Mouse (Mus musculus): ENCODE results near the gene Agap2. TPM values are rescaled to one million over a fixed set of nuclear protein-coding genes. Genes with fewer than 3 reads are reported as not detected.

Agap2 gene
- polyA plus RNA-seq, 1 experiment, result 15.6 TPM

GRCm38 (mm10) chr10:127077515-127077914 is 2.4 kb downstream of the Agap2 start:
- no peak overlapping the region for H3K4me3 ChIP-seq (ENCODE audit: low read depth, low read length)
- peaks cover 42% of the 10 kb centered on the region for H3K27me3 ChIP-seq (ENCODE audit: control insufficient read depth, insufficient read depth, low read length)
- peaks cover 11% of the 10 kb centered on the region for H3K4me1 ChIP-seq (ENCODE audit: control insufficient read depth, insufficient read depth, insufficient read length, low read length)
- 18% methylated on average over 10 of the region's 10 CpGs for WGBS
- TF ChIP-seq POLR2A (IDR thresholded peaks at IDR 0.05; ENCODE audit: low read depth, low read length) (no peak), CTCF (IDR thresholded peaks at IDR 0.05; ENCODE audit: extremely low read depth, insufficient read length, insufficient replicate concordance, low read depth, low read length) (no peak)
- no peaks in the 10 kb centered on the region for H3K36me3 ChIP-seq (ENCODE audit: control insufficient read depth, insufficient read depth, low read length)
- no peak overlapping the region for H3K27ac ChIP-seq (ENCODE audit: insufficient read depth, low read depth, low read length)

DNA sequence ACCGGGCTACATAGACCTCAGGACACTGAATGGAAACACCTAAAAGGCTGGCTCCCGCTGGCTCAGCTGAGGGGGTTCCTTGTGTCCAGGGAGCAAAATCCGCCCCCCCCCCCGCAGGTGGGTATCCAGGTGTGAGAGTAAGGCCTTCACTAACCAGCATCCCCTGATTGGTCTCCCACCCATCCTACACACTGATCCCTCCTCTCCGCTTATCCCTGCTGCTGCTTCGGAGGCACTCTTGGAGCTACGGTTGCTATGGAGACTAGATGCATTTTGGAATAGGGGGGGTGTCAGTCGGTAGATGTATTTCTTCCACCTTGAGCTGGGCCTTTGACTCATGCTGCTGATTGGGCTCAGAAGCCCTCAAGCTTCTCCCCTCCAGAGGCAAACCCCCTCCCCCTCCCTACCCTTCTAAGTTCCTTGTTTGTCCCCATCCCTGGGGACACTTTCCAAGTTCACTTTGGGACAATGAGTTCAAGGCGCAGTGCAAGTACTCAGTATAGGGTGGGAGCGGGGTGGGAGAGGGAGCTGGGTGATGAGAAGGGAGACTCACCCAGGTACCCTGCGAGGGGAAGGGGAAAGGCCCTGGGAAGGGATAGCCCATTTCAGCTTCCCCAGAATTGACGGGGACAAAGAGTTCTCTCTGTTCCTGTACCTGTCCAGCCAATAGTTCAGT is 3.1 kb downstream of the Agap2 start:
- H3K36me3 ChIP-seq (ENCODE audit: control insufficient read depth, insufficient read depth, low read length), result no peaks in the 10 kb centered on the region
- 10% methylated on average over 12 of the region's 12 CpGs for WGBS
- H3K27me3 ChIP-seq (ENCODE audit: control insufficient read depth, insufficient read depth, low read length), result peaks cover 42% of the 10 kb centered on the region
- H3K4me1 ChIP-seq (ENCODE audit: control insufficient read depth, insufficient read depth, insufficient read length, low read length), result peaks cover 15% of the 10 kb centered on the region
- no peak overlapping the region for H3K4me3 ChIP-seq (ENCODE audit: low read depth, low read length)
- no peak overlapping the region for H3K27ac ChIP-seq (ENCODE audit: insufficient read depth, low read depth, low read length)
- TF ChIP-seq CTCF (IDR thresholded peaks at IDR 0.05; ENCODE audit: extremely low read depth, insufficient read length, insufficient replicate concordance, low read depth, low read length) (no peak), POLR2A (IDR thresholded peaks at IDR 0.05; ENCODE audit: low read depth, low read length) (no peak)

GRCm38 (mm10) chr10:127078677-127079575 is 3.8 kb downstream of the Agap2 start:
- TF ChIP-seq POLR2A (IDR thresholded peaks at IDR 0.05; ENCODE audit: low read depth, low read length) (no peak), CTCF (IDR thresholded peaks at IDR 0.05; ENCODE audit: extremely low read depth, insufficient read length, insufficient replicate concordance, low read depth, low read length) (no peak)
- H3K27ac ChIP-seq (ENCODE audit: insufficient read depth, low read depth, low read length), result no peak overlapping the region
- H3K27me3 ChIP-seq (ENCODE audit: control insufficient read depth, insufficient read depth, low read length), result peaks cover 42% of the 10 kb centered on the region
- H3K36me3 ChIP-seq (ENCODE audit: control insufficient read depth, insufficient read depth, low read length), result no peaks in the 10 kb centered on the region
- WGBS, result 12% methylated on average over 49 of the region's 49 CpGs
- peak overlapping the region; percentile 51 for H3K4me3 ChIP-seq (ENCODE audit: low read depth, low read length)
- peaks cover 15% of the 10 kb centered on the region for H3K4me1 ChIP-seq (ENCODE audit: control insufficient read depth, insufficient read depth, insufficient read length, low read length)

- H3K4me3 ChIP-seq (ENCODE audit: low read depth, low read length), result peak overlapping the region; percentile 51
- no peaks in the 10 kb centered on the region for H3K36me3 ChIP-seq (ENCODE audit: control insufficient read depth, insufficient read depth, low read length)
- H3K27me3 ChIP-seq (ENCODE audit: control insufficient read depth, insufficient read depth, low read length), result peaks cover 42% of the 10 kb centered on the region
- no peak overlapping the region for H3K27ac ChIP-seq (ENCODE audit: insufficient read depth, low read depth, low read length)
- TF ChIP-seq POLR2A (IDR thresholded peaks at IDR 0.05; ENCODE audit: low read depth, low read length), result no peak
- no peak for TF ChIP-seq CTCF (IDR thresholded peaks at IDR 0.05; ENCODE audit: extremely low read depth, insufficient read length, insufficient replicate concordance, low read depth, low read length)
- H3K4me1 ChIP-seq (ENCODE audit: control insufficient read depth, insufficient read depth, insufficient read length, low read length), result peaks cover 15% of the 10 kb centered on the region
- 18% methylated on average over 70 of the region's 70 CpGs for WGBS
These were observed 4.7 kb downstream of the Agap2 start for GRCm38 (mm10) chr10:127079665-127080391.

GRCm38 (mm10) chr10:127080901-127081780 is 6.1 kb downstream of the Agap2 start:
- H3K4me3 ChIP-seq (ENCODE audit: low read depth, low read length), result peak overlapping the region; percentile 20
- H3K27me3 ChIP-seq (ENCODE audit: control insufficient read depth, insufficient read depth, low read length), result peaks cover 42% of the 10 kb centered on the region
- 14% methylated on average over 48 of the region's 48 CpGs for WGBS
- no peaks in the 10 kb centered on the region for H3K36me3 ChIP-seq (ENCODE audit: control insufficient read depth, insufficient read depth, low read length)
- H3K27ac ChIP-seq (ENCODE audit: insufficient read depth, low read depth, low read length), result no peak overlapping the region
- TF ChIP-seq CTCF (IDR thresholded peaks at IDR 0.05; ENCODE audit: extremely low read depth, insufficient read length, insufficient replicate concordance, low read depth, low read length) (no peak), POLR2A (IDR thresholded peaks at IDR 0.05; ENCODE audit: low read depth, low read length) (no peak; the same call in 1 of the 2 replicates)
- peaks cover 15% of the 10 kb centered on the region for H3K4me1 ChIP-seq (ENCODE audit: control insufficient read depth, insufficient read depth, insufficient read length, low read length)

DNA sequence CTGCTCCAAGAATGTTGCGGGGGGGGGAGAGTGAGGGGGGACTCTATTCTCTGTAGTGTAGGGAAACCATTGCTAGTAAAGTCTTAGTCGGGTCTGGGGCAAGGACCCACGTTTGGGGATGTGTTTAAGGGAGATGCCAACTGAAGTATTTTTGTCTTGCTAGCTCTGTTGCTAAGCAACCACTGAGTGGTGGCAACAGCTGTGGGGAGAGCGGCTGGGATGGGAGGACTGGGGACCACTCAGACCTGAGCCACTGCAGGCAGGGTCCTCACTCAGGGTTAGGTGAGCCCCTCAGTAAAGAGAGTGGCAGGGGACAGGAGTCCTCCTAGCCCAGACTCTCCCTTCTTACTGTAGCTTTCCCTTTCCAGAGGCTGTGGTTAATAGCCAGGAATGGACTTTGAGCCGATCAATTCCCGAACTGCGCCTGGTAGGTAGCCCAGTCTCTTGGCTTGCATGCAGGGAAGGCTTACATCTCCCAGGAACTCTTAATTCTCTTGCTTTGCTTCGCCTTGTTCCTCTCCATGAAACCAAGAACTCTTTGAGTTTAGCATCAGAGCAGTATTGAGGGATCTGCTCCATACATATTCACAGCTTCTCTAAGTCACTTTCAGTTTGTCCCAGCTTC is 7.0 kb downstream of the Agap2 start:
- no peak overlapping the region for H3K4me3 ChIP-seq (ENCODE audit: low read depth, low read length)
- 23% methylated on average over 8 of the region's 8 CpGs for WGBS
- peaks cover 42% of the 10 kb centered on the region for H3K27me3 ChIP-seq (ENCODE audit: control insufficient read depth, insufficient read depth, low read length)

More for the DNA sequence above, 7.0 kb downstream of the Agap2 start:
- Histone ChIP-seq H3K27ac (ENCODE audit: insufficient read depth, low read depth, low read length) (no peak overlapping the region), H3K36me3 (ENCODE audit: control insufficient read depth, insufficient read depth, low read length) (no peaks in the 10 kb centered on the region), H3K4me1 (ENCODE audit: control insufficient read depth, insufficient read depth, insufficient read length, low read length) (peaks cover 15% of the 10 kb centered on the region)
- TF ChIP-seq POLR2A (IDR thresholded peaks at IDR 0.05; ENCODE audit: low read depth, low read length) (no peak), CTCF (IDR thresholded peaks at IDR 0.05; ENCODE audit: extremely low read depth, insufficient read length, insufficient replicate concordance, low read depth, low read length) (no peak)
